Mouse (Mus musculus) cerebellum, postnatal 14 days (tissue): ENCODE data around the gene Wdr18.

ENCODE experiments used
- DNase-seq, 2 experiments: peaks; one replicate each; pipeline ENCODE4 v3.0.0; 2021; ENCODE audit warnings: mixed read lengths in 2 of 2

The Wdr18 gene

DNA sequence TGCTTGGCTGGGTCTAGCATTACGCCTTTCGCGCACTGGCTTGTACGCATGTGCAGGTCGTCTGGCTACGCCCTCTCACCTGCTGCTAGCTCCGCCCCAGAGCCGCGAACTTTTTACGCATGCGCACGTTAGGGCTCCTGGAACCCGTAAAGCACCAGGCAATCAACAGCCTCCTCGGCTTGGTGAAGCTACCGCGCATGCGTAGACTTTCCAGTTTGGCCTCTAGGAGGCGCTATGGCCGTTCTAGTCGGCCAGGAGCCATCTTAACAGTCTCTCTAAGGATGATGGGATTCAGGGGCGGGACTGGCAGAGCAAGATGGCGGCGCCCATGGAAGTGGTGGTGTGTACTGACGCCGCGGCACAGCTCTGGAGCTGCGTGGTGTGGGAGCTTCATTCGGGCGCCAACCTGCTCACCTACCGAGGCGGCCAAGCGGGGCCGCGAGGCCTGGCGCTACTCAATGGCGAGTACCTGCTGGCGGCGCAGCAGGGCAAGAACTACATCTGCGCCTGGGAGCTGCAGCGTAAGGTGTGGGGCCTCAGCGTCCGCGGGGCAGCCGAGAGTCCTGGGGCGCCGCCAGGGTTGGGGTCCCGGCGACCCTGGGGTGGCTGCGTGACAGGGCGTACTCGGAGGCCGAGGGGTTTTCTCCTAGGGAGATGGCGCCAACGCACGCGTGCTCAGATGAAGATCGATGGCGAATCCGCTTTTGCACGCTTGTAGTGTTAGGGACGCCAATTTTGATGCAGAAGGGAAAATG is at the start of gene Wdr18:
Gene Wdr18 (plus strand): TSS at position 306 of the 755 bp plus-strand sequence.
- peak; percentile 99 to 100 for DNase-seq

DNA sequence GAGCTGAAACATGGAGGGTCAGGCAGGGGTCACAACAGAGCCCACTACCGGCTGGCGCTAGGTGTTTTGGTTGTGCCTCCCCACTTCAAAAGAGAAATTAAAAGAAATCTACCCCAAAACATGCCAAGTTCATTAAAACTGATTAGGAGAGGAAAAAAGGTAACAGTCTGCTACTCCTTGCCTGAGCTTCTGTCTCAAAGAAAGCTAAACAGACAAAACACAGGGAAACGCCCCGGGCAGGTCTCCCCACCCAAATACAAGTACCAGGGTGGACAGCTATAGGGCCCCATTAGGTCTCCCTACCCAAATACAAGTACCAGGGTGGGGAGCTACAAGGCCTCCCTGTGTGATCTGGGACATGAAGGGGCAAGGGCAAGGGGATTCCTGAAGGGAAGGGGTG is 49.4 kb upstream of the Wdr18 start, which contains the start of gene Gm26602:
Gene Gm26602 (plus strand): TSS at position 301 of the 400 bp plus-strand sequence.
- DNase-seq: no peak

DNA sequence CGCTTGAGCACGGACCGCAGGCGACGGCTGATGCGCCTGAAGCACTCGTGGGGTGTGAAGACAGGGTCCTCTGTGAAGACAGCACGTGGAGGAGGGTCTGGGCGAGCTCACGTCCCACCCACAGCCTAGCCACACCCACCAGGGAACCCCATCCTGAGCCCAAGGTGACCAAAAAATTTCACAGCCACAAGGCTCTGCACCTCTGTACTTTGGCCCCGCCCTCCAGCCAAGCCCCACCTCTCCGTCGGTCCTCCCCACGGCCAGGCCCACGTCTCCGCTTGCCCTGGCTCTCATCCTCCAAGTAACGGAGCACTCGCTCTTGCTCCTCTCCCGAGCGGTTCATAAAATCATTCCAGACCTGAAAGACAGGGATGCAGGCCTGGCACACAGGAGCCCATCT is 47.5 kb upstream of the Wdr18 start:
- no peak for DNase-seq

DNA sequence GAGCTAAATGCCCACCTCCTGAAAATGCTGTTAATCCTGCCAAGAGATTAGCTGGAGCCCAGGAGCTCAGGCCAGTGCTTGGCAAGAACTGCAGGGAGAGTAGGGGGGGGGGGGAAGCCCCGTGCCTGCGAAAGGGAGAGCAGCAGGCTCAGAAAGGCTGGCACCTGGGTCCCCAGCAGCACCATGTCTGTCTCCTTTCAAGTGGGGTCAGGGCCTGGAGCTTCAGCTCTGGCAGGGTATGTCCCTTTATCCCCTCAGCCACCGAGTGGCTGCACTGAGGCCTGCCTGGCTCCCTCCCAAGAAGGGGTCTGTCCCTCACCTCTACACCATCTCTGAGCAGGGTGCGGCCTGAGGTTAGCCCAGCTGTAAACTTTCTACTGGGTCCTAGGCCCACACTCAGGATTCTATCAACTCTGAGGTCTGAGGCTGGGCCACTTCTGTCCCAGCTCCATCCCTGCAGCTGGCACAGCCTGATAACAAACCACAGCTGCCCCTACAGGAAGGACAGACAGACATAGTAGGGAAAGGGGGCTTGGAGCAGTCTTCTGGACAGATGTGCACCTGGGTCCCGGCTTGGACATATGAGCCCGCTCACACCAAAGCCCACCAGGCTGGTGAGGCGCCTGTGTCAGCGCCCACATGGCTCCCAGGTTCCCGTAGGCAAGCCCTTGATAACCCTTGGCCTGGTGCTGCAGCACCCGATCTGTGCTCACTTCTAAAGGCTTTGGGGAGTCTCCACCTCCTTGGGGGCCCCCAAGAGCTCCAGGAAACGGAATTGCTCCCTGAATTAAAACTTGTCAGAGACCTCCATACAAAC is 45.6 kb upstream of the Wdr18 start:
- DNase-seq: peak; percentile 25 to 51

DNA sequence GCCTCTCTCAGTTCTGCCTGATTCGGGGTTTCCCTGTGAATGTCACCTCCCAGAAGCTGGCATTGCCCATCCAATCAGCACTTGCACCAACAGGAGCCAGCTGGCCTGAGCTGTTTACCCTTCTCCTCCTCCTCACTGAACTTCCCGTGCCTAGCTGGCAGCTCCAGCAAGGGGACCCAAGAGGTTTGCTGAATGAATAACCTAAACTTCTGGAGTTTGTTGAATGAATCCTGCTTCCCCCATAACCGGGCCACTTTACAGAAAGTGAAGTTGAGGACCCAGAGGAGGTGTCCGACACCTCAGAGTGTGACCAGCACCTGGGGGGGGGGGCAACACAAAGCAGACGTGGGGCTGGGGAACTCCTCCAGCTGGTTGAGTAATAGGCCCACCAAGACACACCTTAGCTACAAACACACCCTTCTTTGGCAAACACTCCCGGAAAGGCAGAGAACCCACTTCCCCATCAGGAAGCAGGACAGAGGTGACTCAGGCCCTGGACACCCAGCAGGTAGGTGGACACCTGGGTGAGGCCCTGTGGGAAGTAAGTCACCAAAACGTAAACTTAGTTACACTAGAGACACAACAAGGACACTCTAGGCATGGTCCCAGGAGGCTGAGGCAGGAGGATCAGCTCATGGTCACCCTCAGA is 44.9 kb upstream of the Wdr18 start:
- peak; percentile 20 to 25 for DNase-seq

DNA sequence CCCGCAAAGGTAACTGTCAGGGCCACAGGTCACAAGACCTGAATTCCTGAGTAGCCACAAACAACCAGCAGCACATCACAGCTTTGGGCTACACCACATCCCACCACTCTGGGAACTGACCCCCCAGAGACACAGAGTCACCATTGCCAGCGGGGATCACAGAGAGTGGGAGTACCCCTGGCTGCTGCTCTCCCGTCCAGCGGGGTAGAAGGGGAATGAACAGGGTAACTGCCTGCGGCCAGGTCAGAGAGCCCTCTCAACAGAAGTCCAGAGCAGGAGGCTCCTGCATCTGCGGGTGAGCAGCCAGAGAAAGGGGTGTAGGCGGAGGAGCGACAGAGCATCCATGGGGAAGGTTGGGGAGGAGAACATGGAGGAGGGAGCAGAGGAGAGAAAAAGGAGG is 43.9 kb upstream of the Wdr18 start:
- DNase-seq: peak in 1 of 2 experiments; percentile 38

DNA sequence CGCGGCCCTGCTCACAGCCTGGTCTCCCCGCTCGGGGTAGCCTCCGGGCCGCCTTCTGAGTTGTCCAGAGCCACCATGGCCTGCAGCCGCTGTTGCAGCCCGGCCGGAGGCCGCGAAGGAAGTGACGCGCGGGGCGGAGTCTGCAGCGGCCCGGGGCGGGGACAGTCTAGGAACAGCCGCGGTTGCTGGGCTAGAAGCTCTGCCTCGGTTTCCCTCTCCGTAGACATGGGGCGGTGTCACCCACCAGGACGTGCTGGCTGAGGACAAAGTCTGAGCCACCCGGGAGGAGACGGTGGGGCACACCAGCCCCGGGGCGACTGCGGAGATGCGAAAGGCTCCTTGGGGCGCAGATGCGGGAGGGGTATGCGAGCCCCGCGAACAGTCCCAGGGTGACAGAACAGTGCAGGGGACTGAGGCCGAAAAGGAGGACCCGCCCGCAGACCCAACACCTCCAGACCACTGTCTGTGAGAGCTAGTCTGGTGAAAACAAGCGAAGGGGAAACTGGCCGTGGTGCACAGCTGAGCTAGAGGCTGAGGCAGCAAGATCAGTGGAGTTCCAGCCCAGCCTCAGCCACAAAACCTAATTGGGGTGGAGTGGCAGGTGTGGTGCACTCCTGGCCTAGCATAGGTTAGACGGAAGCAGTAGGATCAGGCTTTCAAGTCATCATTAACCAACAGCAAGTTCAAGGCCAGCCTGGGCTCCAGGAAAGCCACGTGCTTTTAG is 43.0 kb upstream of the Wdr18 start, which contains the start of gene Kiss1r:
Gene Kiss1r (plus strand): TSS at position 164 of the 724 bp plus-strand sequence.
- peak; percentile 89 to 90 for DNase-seq

DNA sequence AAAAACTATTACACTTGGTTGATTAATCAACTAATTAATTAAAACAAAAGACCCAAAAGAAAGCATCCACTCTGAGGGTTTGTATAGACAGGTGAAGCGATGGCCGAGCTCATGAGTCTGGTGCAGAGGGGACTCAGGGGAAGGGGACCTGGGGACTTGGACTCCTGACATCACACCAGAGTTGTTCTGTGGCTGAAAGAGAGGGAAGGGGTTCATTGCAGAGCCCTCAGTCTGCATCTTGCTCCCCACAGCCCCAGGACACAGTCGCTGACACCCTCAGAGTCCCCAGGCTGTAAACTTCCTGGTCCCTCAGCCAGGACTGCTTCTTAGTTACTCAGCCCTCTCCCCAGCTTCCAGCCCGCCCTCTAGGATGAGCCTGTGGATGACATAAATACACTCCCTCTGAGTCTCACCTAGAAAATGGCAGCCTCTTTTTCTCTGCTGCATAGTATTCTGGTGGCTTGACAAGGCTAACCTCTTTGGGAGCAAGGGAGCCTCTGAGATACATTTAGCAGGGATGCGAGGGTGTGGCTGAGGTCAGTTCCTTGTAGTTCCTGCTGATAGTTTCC is 42.3 kb upstream of the Wdr18 start:
- DNase-seq: peak in 1 of 2 experiments; percentile 15

DNA sequence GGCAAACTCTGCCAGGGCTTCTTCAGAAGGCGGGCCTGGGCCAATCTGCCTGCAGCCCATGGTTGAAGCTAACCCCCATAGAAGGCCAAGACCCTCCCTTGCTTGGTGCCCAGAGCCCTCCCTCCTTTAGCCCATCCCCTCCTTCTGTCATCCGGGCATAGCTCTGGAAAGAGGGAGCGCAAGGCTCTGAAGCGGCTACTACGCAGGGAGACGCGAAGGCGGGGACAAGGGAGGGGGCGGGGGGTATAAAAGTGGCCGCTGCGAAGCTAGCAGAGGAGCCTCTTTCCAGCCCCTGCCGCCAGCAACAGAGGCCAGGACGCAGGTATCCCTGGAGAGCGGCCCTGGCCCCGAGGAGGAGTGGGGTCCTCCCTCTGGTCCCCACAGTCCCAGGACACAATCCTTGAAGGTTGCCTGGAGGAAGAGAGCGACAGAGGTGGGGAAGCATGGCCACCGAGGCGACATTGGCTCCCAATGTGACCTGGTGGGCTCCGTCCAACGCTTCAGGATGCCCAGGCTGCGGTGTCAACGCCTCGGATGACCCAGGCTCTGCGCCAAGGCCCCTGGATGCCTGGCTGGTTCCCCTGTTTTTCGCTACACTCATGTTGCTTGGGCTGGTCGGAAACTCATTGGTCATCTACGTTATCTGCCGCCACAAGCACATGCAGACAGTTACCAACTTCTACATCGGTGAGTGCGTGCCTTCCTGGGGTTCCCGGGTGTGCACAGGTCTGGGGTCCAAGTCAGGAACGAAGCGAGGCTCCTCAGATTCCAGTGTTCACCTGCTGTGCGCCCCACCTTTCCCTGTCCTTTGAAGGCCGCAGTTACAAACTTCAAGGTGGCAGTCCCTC is 41.5 kb upstream of the Wdr18 start:
- DNase-seq: peak; percentile 63 to 73

DNA sequence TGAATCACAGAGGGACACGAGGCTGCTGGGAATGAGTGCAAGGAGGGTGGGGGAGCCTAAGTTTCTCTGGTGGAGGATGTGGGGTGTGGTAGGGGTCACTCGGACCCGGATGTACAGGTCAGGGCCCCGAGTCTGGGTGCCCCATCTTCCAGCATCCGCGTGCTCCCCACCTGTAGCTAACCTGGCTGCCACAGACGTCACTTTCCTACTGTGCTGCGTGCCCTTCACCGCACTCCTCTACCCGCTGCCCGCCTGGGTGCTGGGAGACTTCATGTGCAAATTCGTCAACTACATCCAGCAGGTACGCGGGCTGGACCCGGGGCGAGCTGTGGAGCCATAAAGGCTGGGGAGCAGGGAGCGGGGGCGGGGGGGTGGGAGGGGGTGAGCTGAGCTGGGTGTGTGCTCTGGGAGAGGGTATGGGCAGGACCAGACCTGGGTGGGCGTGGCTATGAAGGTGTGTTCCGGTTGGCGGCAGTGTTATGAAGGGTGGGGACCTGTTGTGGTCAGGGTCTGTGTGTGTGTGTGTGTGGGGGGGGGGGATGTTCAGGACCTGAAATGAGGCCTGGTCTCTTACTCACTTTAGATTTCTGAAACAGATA is 40.6 kb upstream of the Wdr18 start:
- peak in 1 of 2 experiments; percentile 41 for DNase-seq

DNA sequence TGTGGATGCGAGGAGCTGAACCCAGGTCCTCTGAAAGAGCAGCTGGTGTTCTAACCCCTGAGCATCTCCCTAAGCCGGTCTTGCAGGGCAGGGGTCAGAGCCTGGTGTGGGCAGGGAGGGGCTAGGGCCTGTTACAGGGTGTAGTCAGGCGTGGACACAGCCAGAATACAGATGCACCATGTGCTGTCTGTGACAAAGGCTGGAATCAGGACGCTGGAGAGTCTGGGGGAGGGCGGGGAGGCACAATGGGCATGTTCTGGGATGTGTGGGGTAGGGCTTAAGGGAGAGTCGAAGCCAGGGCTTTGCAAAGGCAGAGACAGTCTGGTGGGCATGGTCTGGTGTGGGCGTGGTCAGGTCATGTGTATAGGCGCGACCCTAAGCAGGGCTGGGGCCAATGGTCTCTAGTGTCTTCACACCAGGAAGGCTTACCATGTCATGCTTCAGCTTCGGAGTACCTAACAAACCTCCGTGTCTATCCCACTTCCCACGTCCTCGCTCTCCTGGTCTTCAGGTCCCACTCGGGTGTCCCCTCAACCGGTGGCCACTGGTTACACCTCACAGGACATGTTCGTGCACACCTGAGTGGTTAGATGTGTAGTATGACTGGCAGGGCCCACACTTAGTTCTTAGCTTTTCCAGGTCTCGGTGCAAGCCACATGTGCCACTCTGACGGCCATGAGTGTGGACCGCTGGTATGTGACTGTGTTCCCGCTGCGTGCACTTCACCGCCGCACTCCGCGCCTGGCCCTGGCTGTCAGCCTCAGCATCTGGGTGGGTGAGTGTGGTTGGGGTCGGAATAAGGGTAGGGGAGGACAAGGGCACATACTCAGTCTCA is 39.7 kb upstream of the Wdr18 start:
- no peak for DNase-seq

DNA sequence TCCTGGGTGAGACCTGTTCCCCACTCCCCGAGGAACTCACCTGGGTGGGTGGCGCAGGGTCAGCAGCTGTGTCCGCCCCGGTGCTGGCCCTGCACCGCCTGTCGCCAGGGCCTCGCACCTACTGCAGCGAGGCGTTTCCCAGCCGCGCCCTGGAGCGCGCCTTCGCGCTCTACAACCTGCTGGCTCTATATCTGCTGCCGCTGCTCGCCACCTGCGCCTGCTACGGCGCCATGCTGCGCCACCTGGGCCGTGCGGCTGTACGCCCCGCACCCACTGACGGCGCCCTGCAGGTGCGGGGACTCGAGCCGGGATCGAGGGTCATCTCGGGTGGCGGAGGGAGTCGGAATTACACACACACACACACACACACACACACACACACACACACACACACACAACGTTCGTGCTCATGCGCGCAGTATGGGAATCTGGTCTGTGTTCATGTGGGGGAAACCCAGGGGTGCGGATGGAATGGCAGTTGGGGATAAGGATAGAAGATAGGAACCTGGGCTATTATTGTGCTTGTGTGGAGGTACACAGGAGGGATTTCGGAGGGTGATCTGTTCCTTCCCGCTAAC is 38.9 kb upstream of the Wdr18 start, which contains the start of gene R3hdm4:
Gene R3hdm4 (minus strand): TSS at position 251 of the 578 bp plus-strand sequence.
- peak in 1 of 2 experiments; percentile 43 for DNase-seq

DNA sequence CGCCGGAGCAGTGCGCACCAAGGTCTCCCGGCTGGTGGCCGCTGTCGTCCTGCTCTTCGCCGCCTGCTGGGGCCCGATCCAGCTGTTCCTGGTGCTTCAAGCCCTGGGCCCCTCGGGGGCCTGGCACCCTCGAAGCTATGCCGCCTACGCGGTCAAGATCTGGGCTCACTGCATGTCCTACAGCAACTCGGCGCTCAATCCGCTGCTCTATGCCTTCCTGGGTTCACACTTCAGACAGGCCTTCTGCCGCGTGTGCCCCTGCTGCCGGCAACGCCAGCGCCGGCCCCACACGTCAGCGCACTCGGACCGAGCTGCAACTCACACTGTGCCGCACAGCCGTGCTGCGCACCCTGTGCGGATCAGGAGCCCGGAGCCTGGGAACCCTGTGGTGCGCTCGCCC is 38.4 kb upstream of the Wdr18 start:
- DNase-seq: no peak

DNA sequence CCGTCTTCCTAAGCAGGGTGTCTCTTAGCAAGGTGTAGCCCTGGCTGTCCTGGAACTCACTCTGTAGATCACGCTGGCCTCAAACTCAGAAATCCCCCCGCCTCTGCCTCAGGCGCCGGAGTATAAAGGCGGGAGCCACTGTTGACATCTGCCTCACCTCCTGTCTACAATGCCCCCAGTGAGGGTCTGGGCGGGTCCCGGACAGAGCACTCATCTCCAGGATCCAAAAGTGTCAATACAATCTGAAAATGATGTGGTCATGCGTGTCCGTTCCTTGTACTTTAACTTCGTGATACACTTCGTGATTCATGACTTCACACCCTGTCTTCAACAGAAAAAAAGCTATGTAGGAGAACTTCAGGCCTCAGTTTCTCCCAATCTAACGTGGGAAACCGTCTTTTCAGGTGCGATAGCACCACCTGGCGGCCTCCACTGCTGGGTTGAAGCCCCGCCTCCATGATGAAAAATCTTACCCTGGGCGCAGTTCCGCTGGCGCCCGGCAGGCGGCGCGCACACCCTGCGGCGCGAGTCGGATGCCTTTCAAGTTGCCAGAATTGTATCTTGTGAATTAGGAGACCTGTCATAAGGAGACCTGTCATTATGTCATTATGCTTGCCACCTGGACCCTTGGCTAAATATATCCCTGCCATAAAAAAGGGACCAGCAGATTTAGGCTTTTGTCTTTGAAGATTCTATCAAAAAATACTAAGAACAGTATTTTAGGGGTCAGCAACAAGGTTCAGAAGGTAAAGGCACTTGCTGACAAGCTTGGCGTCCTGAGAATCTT is 34.8 kb upstream of the Wdr18 start:
- DNase-seq: peak; percentile 98 to 99

DNA sequence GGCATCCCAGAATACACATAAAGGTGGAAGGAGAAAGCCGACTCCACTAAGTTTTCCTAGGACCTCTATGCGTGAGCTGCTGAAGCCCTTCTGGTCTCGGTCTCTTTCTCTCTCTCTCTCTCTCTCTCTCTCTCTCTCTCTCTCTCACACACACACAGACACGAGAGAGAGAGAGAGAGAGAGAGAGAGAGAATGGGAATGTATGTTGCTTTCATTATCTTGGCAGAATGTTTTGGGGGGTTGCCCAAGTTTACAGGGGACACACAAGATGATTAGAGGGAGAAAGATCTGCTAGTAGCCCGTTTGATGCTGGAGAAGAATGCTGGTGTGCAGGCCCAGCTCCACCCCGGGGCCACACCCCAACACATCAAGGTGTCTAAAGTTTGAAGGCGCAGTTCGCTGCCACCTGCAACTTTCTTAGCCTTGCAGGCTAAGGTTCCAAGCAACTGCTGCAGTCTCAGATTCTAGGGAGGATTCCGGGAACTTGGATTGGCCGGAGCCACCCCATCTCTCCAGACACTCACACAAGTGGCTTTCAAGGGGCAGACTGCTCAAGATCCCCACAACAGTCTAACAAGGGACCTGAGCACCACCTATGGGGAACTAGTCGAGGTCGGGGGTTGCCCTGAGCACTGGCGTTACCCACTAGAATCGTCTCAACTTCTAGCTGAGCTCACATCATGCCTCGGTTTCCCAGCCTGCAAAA is 34.0 kb upstream of the Wdr18 start:
- DNase-seq: peak in 1 of 2 experiments; percentile 46

DNA sequence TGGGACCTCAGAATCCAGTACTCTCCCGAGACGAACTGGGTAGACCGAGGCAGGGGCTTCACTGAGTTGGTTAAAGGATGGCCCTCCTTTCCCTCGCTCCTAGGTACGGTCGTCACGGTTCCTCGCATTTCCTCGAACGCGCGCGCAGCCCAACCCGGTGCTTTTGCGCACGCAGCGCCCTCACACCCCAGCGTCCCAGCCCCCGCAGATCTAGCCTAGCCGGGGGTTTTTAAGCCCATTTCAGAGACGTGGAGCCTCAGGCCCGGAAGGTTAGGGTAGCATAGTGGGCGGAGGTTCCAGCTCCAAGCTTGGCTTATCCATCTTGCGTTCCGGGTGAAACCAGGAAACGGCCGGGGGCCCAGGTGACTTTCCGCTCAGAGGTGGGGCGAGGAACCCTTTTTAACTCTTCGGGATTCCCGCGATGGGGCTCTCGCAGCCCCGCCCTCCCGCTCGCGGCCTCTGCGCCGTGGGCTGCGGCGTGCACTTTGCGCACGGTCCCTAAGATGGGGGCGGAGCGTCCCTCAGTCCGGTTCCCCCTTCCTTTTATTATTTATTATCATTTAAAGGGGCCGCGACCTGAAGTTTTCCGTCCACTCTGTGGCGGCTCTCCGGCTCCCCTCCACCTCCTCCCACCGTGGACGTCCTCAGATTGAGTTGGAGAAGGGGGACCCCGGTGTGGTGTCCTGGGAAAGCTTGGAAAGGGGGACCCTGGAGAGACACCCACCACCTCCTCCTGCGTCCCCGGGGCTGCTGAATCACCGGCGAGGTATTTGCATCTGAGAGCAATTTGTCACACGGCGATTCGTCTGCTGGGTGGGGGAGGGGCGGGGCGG is 33.2 kb upstream of the Wdr18 start, which contains the start of gene Arid3a:
Gene Arid3a (plus strand): TSS at position 553 of the 833 bp plus-strand sequence.
- DNase-seq: peak; percentile 89 to 93
